Mouse (Mus musculus) urinary bladder, postnatal 4 days (tissue): ENCODE measurements around the gene Tmem192.
"Not testable (repeated sequence)": the region's sequence is repeated elsewhere in the genome, so short reads cannot be mapped to it uniquely, and the experiment has no call there.

ENCODE experiments used
- DNase-seq, 2 experiments: peaks; one replicate each; pipeline ENCODE4 v3.0.0; 2021 to 2022; ENCODE audit warnings: low spot score in 2 of 2

The Tmem192 gene

DNA sequence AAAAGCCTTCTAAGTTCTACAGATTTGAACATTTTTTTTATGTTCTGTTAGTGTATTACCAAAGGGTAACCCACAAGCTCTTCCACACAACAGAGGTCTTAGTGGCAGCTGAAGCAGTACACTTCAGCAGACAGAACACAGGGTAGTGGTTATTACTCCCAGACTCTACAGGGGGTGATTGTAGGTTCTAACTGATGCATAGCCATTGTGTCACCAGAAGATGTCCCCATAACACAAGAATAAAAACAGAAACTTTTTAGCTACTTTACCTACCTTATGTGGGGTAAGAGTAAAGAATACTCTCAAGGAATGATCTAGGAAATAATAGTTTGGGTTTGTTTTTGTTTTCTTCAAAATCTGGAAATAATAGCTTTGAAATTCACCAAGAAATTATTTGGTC, 15.9 kb downstream of the Tmem192 start:
- DNase-seq: no peak

DNA sequence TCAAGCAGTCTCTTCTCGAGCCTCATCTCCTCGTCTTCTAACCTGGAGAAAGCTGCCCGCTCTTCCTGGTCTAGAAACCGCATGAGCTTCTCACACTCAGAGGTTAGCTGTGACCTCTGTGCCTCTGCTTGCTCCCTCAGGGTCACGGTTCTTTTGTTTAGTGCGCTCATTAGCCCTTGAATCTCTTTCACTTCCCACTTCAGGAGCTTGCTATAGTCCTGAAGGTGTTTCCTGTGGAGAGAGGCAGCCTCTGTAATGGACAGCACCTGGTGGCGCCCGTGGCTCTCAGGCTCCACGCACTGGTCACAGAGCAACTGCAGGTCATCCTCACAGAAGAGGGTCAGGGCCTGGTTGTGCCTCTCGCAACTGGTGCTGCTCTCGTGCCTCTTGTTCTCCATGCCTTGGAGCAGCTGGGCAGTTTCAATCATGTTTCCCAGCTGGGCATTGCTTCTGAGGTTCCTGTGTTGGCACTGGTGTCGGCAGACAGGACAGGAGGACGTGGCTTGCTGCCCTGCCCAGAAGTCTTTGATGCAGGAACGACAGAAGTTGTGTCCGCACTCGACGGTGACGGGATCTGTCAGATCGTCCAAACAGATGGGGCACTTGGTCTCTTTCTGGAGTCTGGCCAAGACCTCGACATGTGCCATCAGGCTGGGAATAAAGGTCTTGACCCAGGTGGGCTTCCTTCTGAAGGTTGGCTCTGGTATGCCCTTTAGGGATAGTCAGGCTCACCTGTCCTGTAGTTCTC, 36.3 kb downstream of the Tmem192 start:
- no peak for DNase-seq

DNA sequence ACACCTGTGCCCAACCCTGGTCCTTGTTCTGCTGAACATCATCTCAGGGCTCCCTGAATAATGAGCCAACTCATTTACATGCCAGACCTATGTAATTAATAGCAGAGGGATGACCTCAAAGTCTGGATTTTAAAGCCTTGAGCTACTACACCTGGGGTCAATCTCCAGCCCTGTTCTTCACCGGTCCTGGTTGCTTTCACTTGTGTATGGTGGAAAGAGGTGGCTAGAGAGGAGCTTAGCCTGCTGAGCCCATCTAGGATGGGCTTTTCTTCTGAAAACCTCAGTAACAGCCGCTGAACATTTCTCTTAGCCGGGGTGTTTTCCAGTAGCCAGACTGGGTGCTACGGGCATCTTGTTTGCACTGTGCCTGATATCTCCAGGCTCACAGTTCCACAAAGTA, 40.7 kb downstream of the Tmem192 start, which contains the start of gene Trim75:
Gene Trim75, minus strand, starts transcription at position 101 of the 400 bp plus-strand sequence.
- DNase-seq: no peak

DNA sequence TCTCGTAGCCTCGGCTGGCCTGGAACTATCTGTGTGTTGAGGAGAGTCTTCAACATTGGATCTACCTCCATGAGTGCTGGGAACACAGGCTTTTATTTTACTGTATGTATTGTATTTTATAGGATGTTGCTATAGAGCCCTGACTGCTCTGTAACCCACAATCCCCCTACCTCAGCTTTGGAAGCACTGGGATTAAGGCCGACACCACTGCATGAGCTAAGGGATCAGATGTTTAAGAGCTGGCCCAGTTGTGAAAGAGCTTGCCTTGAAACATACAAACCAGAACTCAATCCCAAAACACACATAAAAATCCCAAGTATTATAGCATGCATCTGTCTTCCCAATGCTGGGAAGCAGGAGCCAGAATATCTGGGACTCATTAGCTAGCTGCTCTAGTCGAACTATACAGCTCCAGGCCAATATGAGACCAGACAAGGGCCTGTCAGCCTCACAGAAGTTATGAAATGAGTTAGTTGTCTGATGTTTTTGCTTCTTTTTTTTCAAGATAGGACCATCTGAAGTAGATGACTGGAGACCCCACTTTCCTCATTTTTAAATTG, 51.9 kb downstream of the Tmem192 start:
- no peak for DNase-seq

DNA sequence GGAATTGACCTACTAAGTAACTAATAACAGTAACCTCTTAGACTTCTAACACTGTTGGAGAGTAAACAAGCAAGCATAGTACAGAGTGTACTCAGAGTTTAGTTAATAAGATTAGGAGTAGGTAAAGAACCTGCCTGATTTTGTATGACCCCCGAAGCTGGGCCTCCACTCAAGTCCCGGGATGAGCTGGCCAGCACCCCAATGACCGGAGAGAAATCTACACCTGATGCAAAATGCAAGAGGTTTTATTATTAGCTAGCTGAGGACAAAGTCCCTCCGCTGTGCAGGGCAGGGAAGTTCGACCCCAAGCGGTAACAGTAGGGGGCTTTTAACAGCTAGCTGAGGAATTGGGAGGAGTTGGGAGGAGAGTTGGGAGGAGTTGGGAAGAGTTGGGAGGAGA, 60.6 kb downstream of the Tmem192 start:
- not testable (repeated sequence) for DNase-seq

- DNase-seq: no peak
Measured at GRCm38 (mm10) chr8:65018423-65018822, 71.4 kb downstream of the Tmem192 start, which contains the start of the genes Trim61 and Trim60. TSS of gene Trim61 (minus strand) at chr8:65018523. TSS of gene Trim60 (minus strand) at chr8:65018584.
